Mouse (Mus musculus) heart, embryonic 14.5 days (tissue): ENCODE results near the gene Abcc3. TPM values are rescaled to one million over a fixed set of nuclear protein-coding genes. Genes with fewer than 3 reads are reported as not detected.

Experiments
- ATAC-seq: fragments of 200-750 bp; cut with Nextera tagmentation; 2 replicates; pipeline ENCODE4 v1.8.0; 2017; ENCODE audit warnings: low read depth, moderate TSS enrichment; ENCODE audit not compliant: insufficient number of reproducible peaks, insufficient read depth, low FRiP score
- H3K27ac ChIP-seq, 2 experiments: fragments of 200-500 bp in 1 of 2; fragments of 300-500 bp in 1 of 2; sonication (generic) in 1 of 2; replicated peaks in 1 of 2; 2 replicates each; pipeline ENCODE4 v1.5.1; 2012 to 2014; ENCODE audit warnings: low read depth in 2 of 2, low read length in 2 of 2, control low read depth in 1 of 2, mild to moderate bottlenecking in 1 of 2, mixed read lengths in 1 of 2; ENCODE audit not compliant: control insufficient read depth in 1 of 2, insufficient read depth in 1 of 2
- H3K27me3 ChIP-seq: fragments of 300-500 bp; sonication (generic); 2 replicates; pipeline ENCODE4 v1.6.1; 2014; ENCODE audit warnings: mild to moderate bottlenecking, low read length, control low read depth; ENCODE audit not compliant: control insufficient read depth, insufficient read depth
- H3K36me3 ChIP-seq: fragments of 300-500 bp; sonication (generic); 2 replicates; pipeline ENCODE4 v1.6.1; 2014; ENCODE audit warnings: mild to moderate bottlenecking, control low read depth, low read length, mixed read lengths; ENCODE audit not compliant: control insufficient read depth, insufficient read depth
- H3K4me1 ChIP-seq, 2 experiments: fragments of 200-500 bp in 1 of 2; fragments of 300-500 bp in 1 of 2; sonication (generic) in 1 of 2; 2 replicates each; pipeline ENCODE4 v1.6.1; 2012 to 2014; ENCODE audit warnings: low read length in 2 of 2, control low read depth in 1 of 2, mixed read lengths in 1 of 2; ENCODE audit not compliant: control insufficient read depth in 2 of 2, insufficient read depth in 2 of 2
- H3K4me2 ChIP-seq: fragments of 300-500 bp; sonication (generic); 2 replicates; pipeline ENCODE4 v1.6.1; 2014; ENCODE audit warnings: mild to moderate bottlenecking, low read length
- H3K4me3 ChIP-seq, 2 experiments: fragments of 200-500 bp in 1 of 2; fragments of 300-500 bp in 1 of 2; sonication (generic) in 1 of 2; 2 replicates each; pipeline ENCODE4 v1.5.1; 2012 to 2014; ENCODE audit warnings: low read length in 2 of 2, mild to moderate bottlenecking in 2 of 2, control low read depth in 1 of 2, low read depth in 1 of 2, moderate library complexity in 1 of 2; ENCODE audit not compliant: control insufficient read depth in 1 of 2, insufficient read depth in 1 of 2
- H3K9ac ChIP-seq: fragments of 300-500 bp; sonication (generic); 2 replicates; pipeline ENCODE4 v1.6.1; 2014; ENCODE audit warnings: mild to moderate bottlenecking, low read length
- H3K9me3 ChIP-seq: fragments of 300-500 bp; sonication (generic); 2 replicates; pipeline ENCODE4 v1.6.1; 2016; ENCODE audit warnings: low read length, control low read depth; ENCODE audit not compliant: control insufficient read depth
- WGBS: fragments of 180-500 bp; shearing (Covaris S2); extraction: QIAGEN DNeasy Blood & Tissue Kit; methylation state at CpG from one replicate; pipeline ENCODE4 v1.1.7; 2014; 5-methylcytosine and 5-hydroxymethylcytosine counted together
- polyA plus RNA-seq: library from polyadenylated mRNA; unstranded; fragments of >200 nt; fragmentation: Nextera tagmentation; extraction: Ambion mirVana; gene quantifications from 2 replicates; pipeline ENCODE4 v1.2.1, GENCODE M21; 2014

Abcc3 gene
- polyA plus RNA-seq, 1 experiment from 2014 or later: 0.49 TPM

GRCm38 (mm10) chr11:94370809-94371208 lies 22.0 kb downstream of the Abcc3 start:
- Histone ChIP-seq H3K4me2 (no peak overlapping the region), H3K27ac (no peak overlapping the region), H3K9ac (no peak overlapping the region), H3K27me3 (peaks cover 4% of the 10 kb centered on the region; the same call in 1 of the 2 replicates), H3K36me3 (no peaks in the 10 kb centered on the region), H3K4me1 (no peaks in the 10 kb centered on the region), H3K4me3 (no peak overlapping the region), H3K9me3 (no peaks in the 10 kb centered on the region)
- ATAC-seq: no peak
- 23% methylated on average over 5 of the region's 5 CpGs for WGBS

DNA sequence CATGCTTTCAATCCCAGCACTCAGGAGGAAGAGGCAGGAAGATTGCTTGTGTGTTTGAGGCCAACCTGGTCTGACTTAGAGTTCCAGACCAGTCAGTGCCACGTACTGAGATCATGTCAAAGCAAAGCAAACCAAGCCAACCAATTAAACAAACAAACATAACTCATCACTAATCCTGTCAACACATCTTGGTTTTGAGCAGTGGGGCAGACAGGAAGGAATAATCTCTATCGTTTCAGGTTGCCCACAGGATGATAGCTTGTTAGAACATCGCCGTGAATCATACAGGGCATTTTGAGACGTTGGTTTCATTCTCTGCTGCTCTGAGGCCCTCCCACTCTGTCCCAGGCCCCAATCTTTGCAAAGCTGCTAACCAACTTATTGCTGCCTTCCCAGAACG lies 22.8 kb downstream of the Abcc3 start:
- Histone ChIP-seq H3K27me3 (peaks cover 4% of the 10 kb centered on the region; the same call in 1 of the 2 replicates), H3K36me3 (no peaks in the 10 kb centered on the region), H3K4me3 (no peak overlapping the region), H3K27ac (no peak overlapping the region), H3K9ac (no peak overlapping the region), H3K4me1 (no peaks in the 10 kb centered on the region), H3K9me3 (no peaks in the 10 kb centered on the region), H3K4me2 (no peak overlapping the region)
- no peak for ATAC-seq
- 73% methylated on average over 6 of the region's 6 CpGs for WGBS

- Histone ChIP-seq H3K4me3 (no peak overlapping the region), H3K4me1 (no peaks in the 10 kb centered on the region), H3K27me3 (no peaks in the 10 kb centered on the region), H3K4me2 (no peak overlapping the region), H3K9ac (no peak overlapping the region), H3K9me3 (no peaks in the 10 kb centered on the region), H3K27ac (no peak overlapping the region), H3K36me3 (no peaks in the 10 kb centered on the region)
- 57% methylated on average over 3 of the region's 3 CpGs for WGBS
- ATAC-seq: no peak
These were observed 27.5 kb downstream of the Abcc3 start for GRCm38 (mm10) chr11:94365340-94365739.

DNA sequence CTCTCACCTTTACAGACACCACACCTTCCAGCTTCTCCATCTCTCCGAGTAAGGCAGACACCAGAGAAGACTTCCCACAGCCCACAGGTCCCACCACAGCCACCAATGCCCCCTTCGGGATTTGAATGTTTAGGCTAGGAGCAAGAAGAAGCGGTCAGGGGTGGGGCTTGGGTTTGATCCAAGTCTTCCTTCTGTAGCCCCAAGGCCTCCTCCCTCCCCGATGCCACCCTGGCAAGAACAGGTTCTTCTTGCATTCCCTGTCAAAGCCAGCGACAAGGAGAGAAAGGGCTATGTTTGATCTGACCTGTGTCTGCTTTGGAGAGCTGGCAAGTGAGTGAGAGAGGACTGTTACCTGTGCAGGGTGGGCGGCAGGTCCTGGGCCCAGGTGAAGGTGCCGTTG lies 29.1 kb downstream of the Abcc3 start:
- WGBS: 70% methylated on average over 7 of the region's 7 CpGs

GRCm38 (mm10) chr11:94362101-94362500 lies 30.7 kb downstream of the Abcc3 start:
- no peak overlapping the region for H3K27ac ChIP-seq
- no peaks in the 10 kb centered on the region for H3K27me3 ChIP-seq
- no peaks in the 10 kb centered on the region for H3K9me3 ChIP-seq
- H3K4me3 ChIP-seq: no peak overlapping the region
- no peak overlapping the region for H3K4me2 ChIP-seq
- no peak for ATAC-seq
- H3K9ac ChIP-seq: no peak overlapping the region
- WGBS: 85% methylated on average over 5 of the region's 5 CpGs
- H3K4me1 ChIP-seq: no peaks in the 10 kb centered on the region; a peak in 1 of 4 replicates
- no peaks in the 10 kb centered on the region for H3K36me3 ChIP-seq

More for the DNA sequence above, 29.1 kb downstream of the Abcc3 start:
- H3K4me3 ChIP-seq: no peak overlapping the region
- H3K4me1 ChIP-seq: no peaks in the 10 kb centered on the region; a peak in 1 of 4 replicates
- no peak overlapping the region for H3K9ac ChIP-seq
- no peak overlapping the region for H3K27ac ChIP-seq
- ATAC-seq: no peak
- no peak overlapping the region for H3K4me2 ChIP-seq
- H3K27me3 ChIP-seq: no peaks in the 10 kb centered on the region
- H3K9me3 ChIP-seq: no peaks in the 10 kb centered on the region
- no peaks in the 10 kb centered on the region for H3K36me3 ChIP-seq

- no peaks in the 10 kb centered on the region for H3K36me3 ChIP-seq
- no peaks in the 10 kb centered on the region; a peak in 1 of 4 replicates for H3K4me1 ChIP-seq
- no peak for ATAC-seq
- no peaks in the 10 kb centered on the region for H3K27me3 ChIP-seq
- WGBS: 86% methylated on average over 14 of the region's 14 CpGs
- no peak overlapping the region for H3K9ac ChIP-seq
- no peak overlapping the region for H3K27ac ChIP-seq
- no peak overlapping the region for H3K4me3 ChIP-seq
- H3K4me2 ChIP-seq: no peak overlapping the region
- H3K9me3 ChIP-seq: no peaks in the 10 kb centered on the region
These were observed 31.5 kb downstream of the Abcc3 start for GRCm38 (mm10) chr11:94361166-94361870.

DNA sequence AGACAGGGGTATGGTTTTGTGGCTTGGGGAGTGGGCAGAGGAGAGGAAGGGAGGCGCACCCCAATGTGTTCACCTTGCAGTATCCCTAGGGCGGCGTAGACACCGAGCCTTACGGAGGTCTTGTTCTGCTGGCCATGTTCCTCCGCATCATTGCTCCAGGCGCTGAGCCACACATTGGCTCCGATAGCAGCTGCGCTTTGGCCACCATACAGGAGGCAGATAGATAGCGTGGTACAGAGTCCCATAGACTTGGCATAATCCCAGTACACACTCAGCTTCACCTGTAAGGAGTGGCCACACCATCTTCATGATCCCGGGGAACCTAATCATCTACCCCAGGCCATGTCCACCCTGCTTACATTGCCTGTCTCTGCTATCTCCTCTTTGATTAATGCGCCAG lies 33.6 kb downstream of the Abcc3 start:
- no peak overlapping the region for H3K27ac ChIP-seq
- no peak overlapping the region for H3K9ac ChIP-seq
- H3K4me1 ChIP-seq: no peaks in the 10 kb centered on the region; a peak in 1 of 4 replicates
- no peak for ATAC-seq
- 91% methylated on average over 12 of the region's 12 CpGs for WGBS
- H3K4me3 ChIP-seq: no peak overlapping the region
- H3K9me3 ChIP-seq: no peaks in the 10 kb centered on the region
- no peaks in the 10 kb centered on the region for H3K27me3 ChIP-seq
- H3K36me3 ChIP-seq: no peaks in the 10 kb centered on the region
- no peak overlapping the region for H3K4me2 ChIP-seq
